Mouse (Mus musculus) CH12.LX (cell line): ENCODE results near the gene Esrra. TPM values are rescaled to one million over a fixed set of nuclear protein-coding genes. Genes with fewer than 3 reads are reported as not detected.
"Not testable (repeated sequence)": the region's sequence is repeated elsewhere in the genome, so short reads cannot be mapped to it uniquely, and the experiment has no call there.

Experiments
- DNase-seq: peaks from one replicate; pipeline ENCODE4 v3.0.0-alpha.2; 2013; ENCODE audit errors: extremely low read depth
- H3K27ac ChIP-seq: 2 replicates; pipeline ENCODE4 v1.5.1; 2012; ENCODE audit warnings: low read depth, mild to moderate bottlenecking, control low read depth, moderate library complexity; ENCODE audit not compliant: insufficient read depth
- H3K27me3 ChIP-seq: replicated peaks from 2 replicates; pipeline ENCODE3; 2012; ENCODE audit warnings: inconsistent platforms
- H3K36me3 ChIP-seq, 2 experiments: replicated peaks in 1 of 2; 2 replicates each; pipeline versions ENCODE3 to v1.6.1; 2012; ENCODE audit warnings: inconsistent platforms in 1 of 2, low read length in 1 of 2, mild to moderate bottlenecking in 1 of 2, mixed read lengths in 1 of 2, moderate library complexity in 1 of 2; ENCODE audit not compliant: control insufficient read depth in 1 of 2, insufficient read depth in 1 of 2
- H3K4me1 ChIP-seq, 2 experiments: 2 replicates each; pipeline ENCODE4 v1.6.1; 2012; ENCODE audit warnings: inconsistent platforms in 1 of 2, moderate library complexity in 1 of 2; ENCODE audit not compliant: insufficient read depth in 2 of 2, control insufficient read depth in 1 of 2
- H3K4me2 ChIP-seq: 2 replicates; pipeline ENCODE4 v1.6.1; 2012; ENCODE audit warnings: low read depth, mild to moderate bottlenecking, control low read depth; ENCODE audit not compliant: poor library complexity, insufficient read depth, severe bottlenecking
- H3K4me3 ChIP-seq, 3 experiments: fragments of 150-350 bp in 1 of 3; sonication (generic) in 1 of 3; replicated peaks in 1 of 3; 2 replicates each; pipeline versions ENCODE3 to v1.5.1; 2011 to 2012; ENCODE audit warnings: low read depth in 2 of 3, low read length in 2 of 3, mild to moderate bottlenecking in 2 of 3, moderate library complexity in 2 of 3, control low read depth in 1 of 3, improper control_type of control experiment in 1 of 3, inconsistent platforms in 1 of 3, mixed read lengths in 1 of 3; ENCODE audit not compliant: poor library complexity in 1 of 3
- H3K79me2 ChIP-seq: replicated peaks from 2 replicates; pipeline ENCODE4 v1.6.1; 2012; ENCODE audit warnings: mild to moderate bottlenecking, moderate library complexity; ENCODE audit not compliant: control insufficient read depth, poor library complexity, insufficient read depth, severe bottlenecking; ENCODE audit errors: extremely low read depth
- H3K9ac ChIP-seq: 2 replicates; pipeline ENCODE4 v1.6.1; 2012; ENCODE audit warnings: low read depth, mild to moderate bottlenecking, control low read depth, moderate library complexity; ENCODE audit not compliant: insufficient read depth
- H3K9me3 ChIP-seq: replicated peaks from 2 replicates; pipeline ENCODE3; 2012; ENCODE audit warnings: low read length, inconsistent platforms, mixed read lengths
- BHLHE40 ChIP-seq: IDR thresholded peaks from 2 replicates; pipeline ENCODE4 v1.6.1; 2011; ENCODE audit warnings: mild to moderate bottlenecking, low read depth, low read length, improper control_type of control experiment
- CHD2 ChIP-seq: IDR thresholded peaks from 2 replicates; pipeline ENCODE4 v1.6.1; 2011; ENCODE audit warnings: low read length, improper control_type of control experiment
- E2F4 ChIP-seq: IDR thresholded peaks from 2 replicates; pipeline ENCODE4 v1.6.1; 2011; ENCODE audit warnings: low read depth, low read length, improper control_type of control experiment; ENCODE audit not compliant: insufficient replicate concordance
- ELF1 ChIP-seq: IDR thresholded peaks from 2 replicates; pipeline ENCODE4 v1.6.1; 2014; ENCODE audit warnings: low read depth, mild to moderate bottlenecking, inconsistent platforms, low read length, improper control_type of control experiment
- EP300 ChIP-seq: IDR thresholded peaks from 2 replicates; pipeline ENCODE4 v1.6.1; 2011; ENCODE audit warnings: low read length, improper control_type of control experiment
- HCFC1 ChIP-seq: IDR thresholded peaks from 2 replicates; pipeline ENCODE4 v1.6.1; 2012; ENCODE audit warnings: low read depth, mild to moderate bottlenecking, inconsistent platforms, low read length, improper control_type of control experiment
- KAT2A ChIP-seq: IDR thresholded peaks from 2 replicates; pipeline ENCODE4 v1.6.1; 2012; ENCODE audit warnings: low read length, improper control_type of control experiment, inconsistent platforms; ENCODE audit not compliant: insufficient replicate concordance
- MAFK ChIP-seq: IDR thresholded peaks from 2 replicates; pipeline ENCODE4 v1.6.1; 2011; ENCODE audit warnings: low read length, improper control_type of control experiment; ENCODE audit not compliant: insufficient replicate concordance
- MAZ ChIP-seq: IDR thresholded peaks from 2 replicates; pipeline ENCODE4 v1.6.1; 2012; ENCODE audit warnings: low read depth, mild to moderate bottlenecking, inconsistent platforms, low read length, improper control_type of control experiment, moderate library complexity
- MEF2A ChIP-seq: IDR thresholded peaks from 2 replicates; pipeline ENCODE4 v1.6.1; 2014; ENCODE audit warnings: low read depth, mild to moderate bottlenecking, inconsistent platforms, low read length, improper control_type of control experiment, borderline replicate concordance
- MXI1 ChIP-seq: IDR thresholded peaks from 2 replicates; pipeline ENCODE4 v1.6.1; 2011; ENCODE audit warnings: mild to moderate bottlenecking, low read depth, low read length, improper control_type of control experiment
- NRF1 ChIP-seq: IDR thresholded peaks from 2 replicates; pipeline ENCODE4 v1.6.1; 2014; ENCODE audit warnings: low read depth, mild to moderate bottlenecking, inconsistent platforms, low read length, improper control_type of control experiment, moderate library complexity
- POLR2AphosphoS2 ChIP-seq: IDR thresholded peaks from 2 replicates; pipeline ENCODE4 v1.6.1; 2011; ENCODE audit warnings: low read depth, low read length, improper control_type of control experiment
- RCOR1 ChIP-seq: conservative IDR thresholded peaks from 2 replicates; pipeline ENCODE4 v1.6.1; 2012; ENCODE audit warnings: low read depth, mild to moderate bottlenecking, inconsistent platforms, low read length, improper control_type of control experiment
- SIN3A ChIP-seq: IDR thresholded peaks from 2 replicates; pipeline ENCODE4 v1.6.1; 2012; ENCODE audit warnings: low read length, improper control_type of control experiment, inconsistent platforms
- UBTF ChIP-seq: IDR thresholded peaks from 2 replicates; pipeline ENCODE4 v1.6.1; 2012; ENCODE audit warnings: low read depth, mild to moderate bottlenecking, inconsistent platforms, low read length, improper control_type of control experiment, moderate library complexity
- USF1 ChIP-seq: IDR thresholded peaks from 2 replicates; pipeline ENCODE4 v1.6.1; 2014; ENCODE audit warnings: low read depth, mild to moderate bottlenecking, inconsistent platforms, low read length, improper control_type of control experiment
- USF2 ChIP-seq: conservative IDR thresholded peaks from 2 replicates; pipeline ENCODE4 v1.6.1; 2011; ENCODE audit warnings: low read depth, low read length, improper control_type of control experiment
- ZMIZ1 ChIP-seq: IDR thresholded peaks from 2 replicates; pipeline ENCODE4 v1.6.1; 2012; ENCODE audit warnings: low read depth, mild to moderate bottlenecking, inconsistent platforms, low read length, improper control_type of control experiment
- ZNF384 ChIP-seq: IDR thresholded peaks from 2 replicates; pipeline ENCODE4 v1.6.1; 2012; ENCODE audit warnings: low read depth, low read length, improper control_type of control experiment, inconsistent platforms
- dilution Hi-C: fragments of 300-500 bp; cut with MboI; formaldehyde crosslinking; loops from 2 replicates; pipeline ENCODE4 v1.14.3; 2020; ENCODE audit warnings: low sequenced_read_pairs; ENCODE audit not compliant: extremely low pct_unique_long_range_greater_than_20kb, extremely low pct_ligation_motif_present
- in situ Hi-C: fragments of 300-500 bp; cut with MboI; formaldehyde crosslinking; loops from 3 replicates; pipeline ENCODE4 v1.14.3; 2019; ENCODE audit warnings: low sequenced_read_pairs, low pct_ligation_motif_present, low pct_unique_long_range_greater_than_20kb, mixed read lengths
- polyA plus RNA-seq: library from polyadenylated mRNA; unstranded; fragments of >175 nt; gene quantifications from 2 replicates; pipeline ENCODE4 v1.2.1, GENCODE M21; 2012; ENCODE audit warnings: low read depth; ENCODE audit not compliant: insufficient read length
- total RNA-seq, 2 experiments: library from RNA; depleted of rRNA; stranded (reverse); fragments of 300-350 nt in 1 of 2; fragments of >200 nt in 1 of 2; gene quantifications; 2 replicates each; pipeline ENCODE4 v1.2.3; 2012 to 2014

The Esrra gene
- total and polyA plus RNA-seq, 3 experiments: 13.6 to 28.7 (median 15.6) TPM

DNA sequence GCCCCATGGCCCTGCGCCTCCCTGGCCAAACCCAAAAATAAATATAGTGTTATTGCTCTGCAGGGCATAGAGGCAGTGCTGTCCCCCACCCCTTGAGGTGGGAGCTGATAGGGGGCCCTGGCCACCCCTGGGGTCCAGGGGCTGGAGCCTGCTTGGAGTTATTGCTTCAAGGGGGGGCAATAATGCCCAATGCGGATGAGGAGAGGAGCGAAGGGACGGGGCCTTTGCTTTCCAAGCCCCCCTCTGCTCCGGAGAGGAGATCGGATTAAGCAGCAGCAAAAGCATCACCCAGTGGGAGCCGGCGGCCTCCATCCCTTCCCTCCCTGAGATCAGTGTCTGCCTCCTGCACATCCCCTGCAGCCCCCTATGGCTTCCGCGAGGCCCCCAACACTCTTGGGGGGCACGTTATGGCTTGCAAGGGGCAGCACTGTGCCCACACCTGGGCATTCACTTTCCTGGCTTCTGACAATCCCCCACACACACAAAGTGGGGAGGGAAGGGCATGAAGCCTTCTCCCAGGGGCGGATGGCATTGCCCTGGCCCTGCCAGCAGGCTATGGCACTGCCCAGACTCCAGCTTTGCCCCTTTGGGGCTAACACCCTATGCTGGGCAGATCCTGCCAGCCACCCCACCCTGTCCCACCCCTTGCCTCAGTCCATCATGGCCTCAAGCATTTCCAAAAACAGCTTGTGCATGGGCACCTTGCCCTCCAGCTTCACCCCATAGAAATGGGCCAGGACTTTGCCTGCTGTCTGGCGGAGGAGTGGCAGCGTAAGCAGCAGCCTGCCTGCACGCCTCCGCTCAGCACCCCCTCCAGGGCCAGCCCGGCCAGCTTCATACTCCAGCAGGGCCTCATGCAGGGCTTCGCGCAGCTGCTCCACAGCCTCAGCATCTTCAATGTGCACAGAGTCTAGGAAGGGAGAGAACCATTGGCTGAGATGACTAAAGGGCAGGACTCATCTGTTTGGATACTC lies 10.2 kb downstream of the Esrra start:
- H3K36me3 ChIP-seq: peaks cover 37 to 70% of the 10 kb centered on the region in 2 experiments
- H3K9me3 ChIP-seq: no peaks in the 10 kb centered on the region
- in situ Hi-C loops (no loop called here), dilution Hi-C loops (no loop called here)
- H3K9ac ChIP-seq: no peak overlapping the region
- no peak for DNase-seq
- no peak overlapping the region for H3K27ac ChIP-seq
- peaks cover 21% of the 10 kb centered on the region for H3K79me2 ChIP-seq
- peaks cover 10 to 29% of the 10 kb centered on the region in 2 experiments; a peak in 3 of 4 replicates for H3K4me1 ChIP-seq
- no peaks in the 10 kb centered on the region for H3K27me3 ChIP-seq
- peak overlapping the region; percentile 63; the same call in 1 of the 2 replicates for H3K4me2 ChIP-seq
- TF ChIP-seq SIN3A (no peak), POLR2AphosphoS2 (peak; percentile 76), ZMIZ1 (0 out of 2 replicates have a peak, but pooled peaks have one; percentile 12)
- peak overlapping the region in 2 of 3 experiments; percentile 10 to 41 for H3K4me3 ChIP-seq

DNA sequence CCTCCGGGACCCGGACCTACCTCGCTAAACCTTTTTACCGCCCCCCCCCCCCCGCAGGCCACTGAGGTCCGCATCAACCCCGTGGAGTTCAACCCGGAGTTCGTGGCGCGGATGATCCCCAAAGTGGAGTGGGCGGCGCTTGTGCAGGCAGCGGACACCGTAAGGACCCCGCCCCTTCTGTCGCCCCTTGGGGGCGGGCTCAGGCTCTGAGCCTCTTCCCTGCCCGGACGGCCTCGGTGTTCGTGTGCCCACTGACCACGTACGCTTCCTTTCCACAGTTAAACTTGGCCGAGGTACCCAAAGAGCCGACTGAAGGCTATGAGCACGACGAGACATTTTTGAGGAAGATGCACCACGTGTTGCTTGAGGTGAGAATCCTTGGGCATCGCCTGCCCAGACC lies 11.3 kb downstream of the Esrra start:
- Histone ChIP-seq H3K4me1 (peaks cover 10 to 29% of the 10 kb centered on the region in 2 experiments; a peak in 3 of 4 replicates), H3K27ac (peak overlapping the region; percentile 97), H3K9ac (peak overlapping the region; percentile 94), H3K4me3 (peak overlapping the region; percentile 85 to 100 (median 92)), H3K4me2 (peak overlapping the region; percentile 63; the same call in 1 of the 2 replicates), H3K36me3 (peaks cover 44 to 68% of the 10 kb centered on the region in 2 experiments), H3K79me2 (peaks cover 21% of the 10 kb centered on the region)
- in situ Hi-C loops, H3K27me3 ChIP-seq, dilution Hi-C loops, H3K9me3 ChIP-seq: not testable (repeated sequence)
- DNase-seq: peak; percentile 54

DNA sequence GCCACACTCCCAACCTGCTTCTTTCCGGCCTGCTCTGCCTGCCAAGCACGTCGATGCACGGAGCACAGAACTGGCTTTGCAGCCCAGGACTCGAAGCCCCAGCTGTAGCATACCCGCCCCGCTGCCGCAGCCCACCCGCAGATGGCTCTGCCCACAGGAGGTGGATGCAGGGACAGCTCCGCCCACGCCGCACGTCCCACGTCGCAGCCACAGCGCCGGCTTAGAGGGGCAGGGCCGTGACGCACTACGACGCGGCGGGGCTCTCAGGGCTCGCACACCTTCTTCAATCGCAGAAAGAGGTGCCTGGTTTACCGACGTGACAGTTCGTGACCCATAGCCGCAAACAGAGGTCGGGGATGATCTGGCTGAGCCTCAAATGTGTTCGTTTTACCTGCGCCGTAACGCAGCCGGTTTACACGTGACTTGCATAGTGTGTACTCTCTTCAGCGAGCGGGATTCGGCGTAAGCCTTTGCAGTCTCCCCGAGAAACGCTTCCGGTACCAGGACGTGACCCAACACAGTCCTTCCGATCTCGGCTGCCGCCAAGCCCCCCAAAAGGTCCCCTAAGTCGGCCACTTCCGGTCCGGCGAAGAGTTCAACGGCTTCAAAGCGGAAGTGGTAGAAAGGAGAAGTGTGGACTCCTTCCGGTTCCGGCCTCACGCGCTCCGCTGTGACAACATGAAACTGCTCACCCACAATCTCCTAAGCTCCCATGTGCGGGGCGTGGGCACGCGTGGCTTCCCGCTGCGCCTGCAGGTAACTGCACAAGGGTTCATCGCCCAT lies 11.9 kb downstream of the Esrra start, which contains the start of the genes Trmt112 and Prdx5:
Trmt112 (plus strand) TSS at position 192 of the 783 bp plus-strand sequence.
Prdx5 (minus strand) TSS at position 600 of the 783 bp plus-strand sequence.
- H3K79me2 ChIP-seq: peaks cover 21% of the 10 kb centered on the region
- peaks cover 10 to 29% of the 10 kb centered on the region in 2 experiments; a peak in 3 of 4 replicates for H3K4me1 ChIP-seq
- H3K4me3 ChIP-seq: peak within 1 kb of the TSS; percentile 85 to 100 (median 92)
- H3K9me3 ChIP-seq: no peaks in the 10 kb centered on the region
- peak within 1 kb of the TSS; percentile 94 for H3K9ac ChIP-seq
- peaks cover 44 to 72% of the 10 kb centered on the region in 2 experiments for H3K36me3 ChIP-seq
- peak; percentile 97 for DNase-seq
- H3K27ac ChIP-seq: peak within 1 kb of the TSS; percentile 97
- dilution Hi-C loops: no loop called here
- peak within 1 kb of the TSS; percentile 87 for H3K4me2 ChIP-seq
- in situ Hi-C loops: no loop called here
- no peaks in the 10 kb centered on the region for H3K27me3 ChIP-seq
- peak; percentile 41; the same call in 1 of the 2 replicates for TF ChIP-seq NRF1
- TF ChIP-seq EP300: no peak
- TF ChIP-seq ELF1: peak; percentile 92
- TF ChIP-seq SIN3A: peak; percentile 67
- TF ChIP-seq MEF2A: no peak
- no peak for TF ChIP-seq RCOR1
- peak; percentile 82 for TF ChIP-seq BHLHE40
- TF ChIP-seq MXI1: peak; percentile 94
- peak; percentile 11; the same call in 1 of the 2 replicates for TF ChIP-seq USF1
- TF ChIP-seq MAFK: 0 out of 2 replicates have a peak, but pooled peaks have one; percentile 11
- TF ChIP-seq MAZ: peak; percentile 29; the same call in 1 of the 2 replicates
- no peak for TF ChIP-seq KAT2A
- no peak for TF ChIP-seq ZNF384
- no peak for TF ChIP-seq USF2
- no peak for TF ChIP-seq E2F4
- peak; percentile 55 for TF ChIP-seq CHD2
- peak; percentile 85 for TF ChIP-seq HCFC1
- no peak for TF ChIP-seq UBTF
